Mouse (Mus musculus) midbrain, embryonic 12.5 days (tissue): ENCODE results near the gene Ppt1. TPM values are rescaled to one million over a fixed set of nuclear protein-coding genes. Genes with fewer than 3 reads are reported as not detected.
"Not testable (repeated sequence)": the region's sequence is repeated elsewhere in the genome, so short reads cannot be mapped to it uniquely, and the experiment has no call there.

Experiments used
- ATAC-seq: fragments of 200-750 bp; cut with Nextera tagmentation; 2 replicates; pipeline ENCODE4 v1.8.0; 2017; ENCODE audit warnings: low read depth, moderate TSS enrichment, moderate library complexity; ENCODE audit not compliant: low FRiP score
- H3K27ac ChIP-seq: fragments of 300-500 bp; sonication (generic); replicated peaks from 2 replicates; pipeline ENCODE4 v1.5.1; 2016; ENCODE audit warnings: mild to moderate bottlenecking
- H3K27me3 ChIP-seq: fragments of 300-500 bp; sonication (generic); 2 replicates; pipeline ENCODE4 v1.6.1; 2016; ENCODE audit warnings: mild to moderate bottlenecking
- H3K36me3 ChIP-seq: fragments of 300-500 bp; sonication (generic); 2 replicates; pipeline ENCODE4 v1.6.1; 2016
- H3K4me1 ChIP-seq: fragments of 300-500 bp; sonication (generic); 2 replicates; pipeline ENCODE4 v1.6.1; 2016
- H3K4me2 ChIP-seq: fragments of 300-500 bp; sonication (generic); replicated peaks from 2 replicates; pipeline ENCODE4 v1.6.1; 2016; ENCODE audit warnings: mild to moderate bottlenecking, moderate library complexity
- H3K4me3 ChIP-seq: fragments of 300-500 bp; sonication (generic); 2 replicates; pipeline ENCODE4 v1.5.1; 2016; ENCODE audit warnings: mild to moderate bottlenecking
- H3K9ac ChIP-seq: fragments of 300-500 bp; sonication (generic); replicated peaks from 2 replicates; pipeline ENCODE4 v1.6.1; 2016; ENCODE audit warnings: mild to moderate bottlenecking, moderate library complexity
- H3K9me3 ChIP-seq: fragments of 300-500 bp; sonication (generic); 2 replicates; pipeline ENCODE4 v1.6.1; 2016; ENCODE audit warnings: mild to moderate bottlenecking
- WGBS: fragments of 180-500 bp; shearing (Covaris S2); methylation state at CpG from one replicate; pipeline ENCODE4 v1.1.7; 2016; 5-methylcytosine and 5-hydroxymethylcytosine counted together
- polyA plus RNA-seq: library from polyadenylated mRNA; unstranded; fragments of >200 nt; fragmentation: Nextera tagmentation; extraction: Ambion mirVana; gene quantifications from 2 replicates; pipeline ENCODE4 v1.2.1, GENCODE M21; 2016

Ppt1 gene
- polyA plus RNA-seq = 67.4 and 72.8 TPM in 2 replicates

- peaks cover 47% of the 10 kb centered on the region for H3K4me1 ChIP-seq
- peak within 1 kb of the TSS; percentile 86 for H3K4me2 ChIP-seq
- peak within 1 kb of the TSS; percentile 80 for H3K9ac ChIP-seq
- WGBS = 7% methylated on average over 31 of the region's 31 CpGs
- peak within 1 kb of the TSS; percentile 81 for H3K27ac ChIP-seq
- ATAC-seq = peak; percentile 87
- no peaks in the 10 kb centered on the region for H3K27me3 ChIP-seq
- H3K36me3 ChIP-seq = 0 out of 2 replicates have a peak, but pooled peaks cover 2% of the 10 kb centered on the region
- H3K9me3 ChIP-seq = no peaks in the 10 kb centered on the region
- H3K4me3 ChIP-seq = peak within 1 kb of the TSS; percentile 83
Measured at GRCm38 (mm10) chr4:122835530-122836402, at the start of gene Ppt1. Ppt1 (plus strand) TSS chr4:122836242.

GRCm38 (mm10) chr4:122789335-122790089 lies 46.5 kb upstream of the Ppt1 start:
- H3K9ac ChIP-seq = no peak overlapping the region
- no peaks in the 10 kb centered on the region for H3K27me3 ChIP-seq
- no peaks in the 10 kb centered on the region for H3K4me1 ChIP-seq
- no peak overlapping the region for H3K4me2 ChIP-seq
- no peak overlapping the region for H3K27ac ChIP-seq
- 80% methylated on average over 4 of the region's 4 CpGs for WGBS
- no peak for ATAC-seq
- no peak overlapping the region for H3K4me3 ChIP-seq
- H3K9me3 ChIP-seq = no peaks in the 10 kb centered on the region
- no peaks in the 10 kb centered on the region for H3K36me3 ChIP-seq

DNA sequence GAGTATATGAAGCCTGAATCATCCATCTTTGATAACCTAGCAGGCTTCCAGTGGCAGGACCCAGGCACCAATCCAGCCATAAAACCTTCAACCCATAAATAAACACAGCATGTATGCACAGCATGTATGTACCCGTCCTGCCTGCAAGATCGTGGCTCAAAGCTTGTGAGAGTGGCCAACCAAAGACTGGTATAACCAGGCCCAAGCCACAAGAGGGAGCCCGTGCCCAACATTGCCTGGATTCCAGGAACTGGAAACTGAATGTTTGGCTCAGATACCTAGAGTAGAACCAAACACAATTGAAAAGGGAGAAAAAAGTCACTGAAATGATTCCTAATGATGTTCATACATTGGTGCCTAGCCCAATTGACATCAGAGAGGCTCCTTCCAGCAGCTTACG lies 27.9 kb upstream of the Ppt1 start:
- Histone ChIP-seq H3K4me2 (no peak overlapping the region), H3K27ac (no peak overlapping the region), H3K36me3 (no peaks in the 10 kb centered on the region), H3K4me3 (no peak overlapping the region), H3K9me3 (no peaks in the 10 kb centered on the region), H3K9ac (no peak overlapping the region), H3K27me3 (no peaks in the 10 kb centered on the region), H3K4me1 (no peaks in the 10 kb centered on the region)
- ATAC-seq = peak; percentile 65; the same call in 1 of the 2 replicates
- 29% methylated on average over 4 of the region's 4 CpGs for WGBS

DNA sequence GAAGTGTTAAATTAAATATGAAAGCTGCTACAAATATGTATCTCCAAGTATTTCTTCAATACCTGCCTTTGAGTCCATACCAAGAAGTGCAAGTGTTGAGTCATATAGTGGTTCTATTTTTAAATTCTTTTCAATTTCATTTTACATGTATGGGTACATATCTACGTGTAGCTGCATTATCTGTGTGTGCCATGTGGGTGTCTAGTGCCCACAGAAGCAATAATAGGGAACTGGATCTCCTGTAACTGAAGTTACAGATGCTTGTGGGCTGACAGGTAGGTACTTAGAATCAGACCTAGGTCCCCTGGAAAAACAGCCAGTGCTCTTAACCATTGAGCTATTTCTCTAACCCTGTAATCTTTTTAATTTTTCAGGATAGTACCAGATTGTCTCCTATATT lies 24.9 kb upstream of the Ppt1 start:
- Histone ChIP-seq H3K4me1 (no peaks in the 10 kb centered on the region), H3K4me2 (no peak overlapping the region), H3K27me3 (no peaks in the 10 kb centered on the region), H3K36me3 (no peaks in the 10 kb centered on the region), H3K27ac (no peak overlapping the region), H3K9me3 (no peaks in the 10 kb centered on the region), H3K9ac (no peak overlapping the region), H3K4me3 (no peak overlapping the region)
- no peak for ATAC-seq
- 69% methylated on average over 1 of the region's 1 CpGs for WGBS

- Histone ChIP-seq H3K9ac (no peak overlapping the region), H3K4me1 (no peaks in the 10 kb centered on the region), H3K4me3 (no peak overlapping the region), H3K27ac (no peak overlapping the region), H3K9me3 (no peaks in the 10 kb centered on the region), H3K27me3 (no peaks in the 10 kb centered on the region), H3K36me3 (no peaks in the 10 kb centered on the region), H3K4me2 (no peak overlapping the region)
- no peak for ATAC-seq
- WGBS = 76% methylated on average over 2 of the region's 2 CpGs
Measured at GRCm38 (mm10) chr4:122811824-122812223, 24.2 kb upstream of the Ppt1 start.

DNA sequence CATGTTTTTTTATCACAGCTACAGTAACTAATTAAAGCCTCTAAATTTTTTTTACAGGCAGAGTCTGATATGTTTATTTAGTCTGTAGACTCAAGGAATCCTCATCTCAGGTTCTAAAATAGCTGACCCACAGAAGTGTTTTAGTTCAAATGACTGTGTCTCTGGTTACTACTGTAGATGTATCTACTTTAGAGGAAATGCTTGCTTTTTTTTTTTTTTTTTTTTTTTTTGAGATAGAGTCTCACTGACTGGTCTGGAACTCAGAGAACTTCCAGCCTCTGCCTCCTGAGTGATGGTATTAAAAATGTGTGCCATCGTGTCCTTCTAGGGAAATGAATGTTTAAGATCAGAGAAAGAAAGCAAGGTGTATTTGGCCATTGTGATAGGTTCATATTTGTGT lies 19.8 kb upstream of the Ppt1 start:
- no peak overlapping the region for H3K9ac ChIP-seq
- WGBS = 85% methylated on average over 1 of the region's 1 CpGs

GRCm38 (mm10) chr4:122820941-122821340 lies 15.1 kb upstream of the Ppt1 start:
- 40% methylated on average over 10 of the region's 10 CpGs for WGBS
- ATAC-seq, H3K27ac ChIP-seq, H3K4me2 ChIP-seq, H3K9me3 ChIP-seq, H3K4me1 ChIP-seq, H3K9ac ChIP-seq, H3K27me3 ChIP-seq, H3K36me3 ChIP-seq, H3K4me3 ChIP-seq: not testable (repeated sequence)

More for the DNA sequence above, 19.8 kb upstream of the Ppt1 start:
- H3K4me1 ChIP-seq = no peaks in the 10 kb centered on the region
- H3K27me3 ChIP-seq = no peaks in the 10 kb centered on the region
- H3K9me3 ChIP-seq = no peaks in the 10 kb centered on the region
- no peak overlapping the region for H3K4me3 ChIP-seq
- no peaks in the 10 kb centered on the region for H3K36me3 ChIP-seq
- ATAC-seq = no peak
- no peak overlapping the region for H3K27ac ChIP-seq
- no peak overlapping the region for H3K4me2 ChIP-seq

DNA sequence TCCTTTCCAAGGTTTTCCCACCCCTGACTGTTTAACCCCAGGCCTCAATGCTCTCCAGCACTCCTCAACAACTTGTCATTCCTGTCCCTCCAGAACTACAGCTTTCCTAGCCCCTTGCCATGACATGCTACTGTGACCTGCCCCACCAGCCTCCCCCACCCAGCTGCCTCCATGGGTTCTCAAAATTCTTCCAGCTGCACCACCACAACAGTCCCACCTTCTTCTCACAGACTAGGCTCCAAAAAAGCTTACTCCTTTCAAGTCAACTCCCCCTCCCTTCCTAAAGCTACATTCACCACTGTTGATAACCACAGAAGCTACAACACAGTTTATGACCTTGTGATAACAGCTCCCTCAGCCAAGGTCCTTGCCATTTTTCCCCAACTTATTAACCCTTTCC lies 8.4 kb upstream of the Ppt1 start:
- no peak overlapping the region for H3K9ac ChIP-seq
- H3K27ac ChIP-seq = no peak overlapping the region
- no peaks in the 10 kb centered on the region for H3K9me3 ChIP-seq
- H3K36me3 ChIP-seq = no peaks in the 10 kb centered on the region
- H3K4me3 ChIP-seq = no peak overlapping the region
- H3K4me2 ChIP-seq = no peak overlapping the region
- no peaks in the 10 kb centered on the region for H3K27me3 ChIP-seq
- peaks cover 16% of the 10 kb centered on the region for H3K4me1 ChIP-seq
- ATAC-seq = no peak

- 98% methylated on average over 6 of the region's 6 CpGs for WGBS
- H3K27me3 ChIP-seq = no peaks in the 10 kb centered on the region
Measured at GRCm38 (mm10) chr4:122829339-122829738, 6.7 kb upstream of the Ppt1 start.

GRCm38 (mm10) chr4:122831888-122832287 lies 4.2 kb upstream of the Ppt1 start:
- H3K9me3 ChIP-seq = no peaks in the 10 kb centered on the region
- ATAC-seq = peak; percentile 79
- H3K9ac ChIP-seq = no peak overlapping the region
- 16% methylated on average over 1 of the region's 1 CpGs for whole genome bisulfite sequencing
- peaks cover 35% of the 10 kb centered on the region for H3K4me1 ChIP-seq
- H3K4me3 ChIP-seq = no peak overlapping the region
- H3K4me2 ChIP-seq = peak overlapping the region; percentile 15
- no peaks in the 10 kb centered on the region for H3K36me3 ChIP-seq
- H3K27ac ChIP-seq = peak overlapping the region; percentile 66
- H3K27me3 ChIP-seq = no peaks in the 10 kb centered on the region

More at GRCm38 (mm10) chr4:122829339-122829738, 6.7 kb upstream of the Ppt1 start:
- Histone ChIP-seq H3K36me3 (no peaks in the 10 kb centered on the region), H3K9ac (no peak overlapping the region), H3K27ac (no peak overlapping the region), H3K4me3 (no peak overlapping the region), H3K4me1 (peaks cover 17% of the 10 kb centered on the region), H3K4me2 (no peak overlapping the region), H3K9me3 (no peaks in the 10 kb centered on the region)
- no peak for ATAC-seq

DNA sequence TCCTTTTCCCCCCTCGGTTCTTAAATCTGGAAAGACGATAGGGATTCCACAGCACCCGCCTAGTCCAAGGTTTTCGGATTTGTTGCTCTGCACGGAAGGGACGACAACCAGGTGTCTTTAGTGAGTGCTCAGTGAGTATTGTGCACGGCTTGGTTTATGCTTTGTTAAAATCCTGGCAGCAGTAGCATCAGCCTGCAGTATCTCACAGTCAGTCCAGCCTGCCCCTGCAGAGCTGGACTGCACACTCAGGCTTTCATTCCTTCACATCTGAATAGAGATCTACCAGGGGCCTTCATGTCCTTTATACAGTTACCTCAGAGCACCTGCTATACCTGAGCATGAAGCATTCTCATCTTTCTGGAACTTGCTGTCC lies 347 bp downstream of the Ppt1 start:
- Histone ChIP-seq H3K36me3 (0 out of 2 replicates have a peak, but pooled peaks cover 7% of the 10 kb centered on the region), H3K27ac (peak overlapping the region; percentile 81), H3K4me2 (peak overlapping the region; percentile 86), H3K9ac (peak overlapping the region; percentile 80), H3K9me3 (no peaks in the 10 kb centered on the region), H3K27me3 (no peaks in the 10 kb centered on the region), H3K4me1 (peaks cover 46% of the 10 kb centered on the region), H3K4me3 (peak overlapping the region; percentile 83)
- no peak; the same call in 1 of the 2 replicates for ATAC-seq
- 1% methylated on average over 7 of the region's 7 CpGs for WGBS

DNA sequence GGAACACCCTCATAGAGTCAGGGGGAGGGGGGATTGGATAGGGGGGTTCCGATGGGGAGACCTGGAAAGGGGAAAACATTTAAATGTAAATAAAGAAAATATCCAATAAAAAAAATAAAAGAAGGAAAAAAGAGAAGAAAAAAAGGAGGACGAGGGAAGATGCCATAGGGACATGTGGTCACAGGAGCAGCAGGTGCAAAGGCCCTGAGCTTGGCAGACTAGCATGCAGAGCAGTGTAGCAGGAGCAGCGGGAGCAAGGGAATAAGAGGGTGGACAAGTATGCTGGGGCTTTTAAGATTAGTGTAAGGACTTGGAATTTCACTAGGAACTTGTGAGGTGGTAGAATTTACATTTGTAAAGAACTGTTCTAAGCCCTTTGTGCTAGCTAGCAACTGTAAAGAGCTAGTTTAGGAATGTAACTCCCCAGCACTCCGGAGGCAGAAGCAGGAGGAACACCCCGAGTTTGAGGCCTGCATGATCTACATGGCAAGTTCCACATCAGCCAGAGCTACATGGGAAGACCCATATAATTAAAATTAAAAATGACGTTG lies 1.2 kb downstream of the Ppt1 start:
- 69% methylated on average over 6 of the region's 6 CpGs for WGBS

More for the DNA sequence above, 1.2 kb downstream of the Ppt1 start:
- Histone ChIP-seq H3K9ac (0 out of 2 replicates have a peak overlapping the region, but pooled peaks have one; percentile 80), H3K4me3 (peak overlapping the region; percentile 83; the same call in 1 of the 2 replicates), H3K9me3 (no peaks in the 10 kb centered on the region), H3K27ac (no peak overlapping the region), H3K4me1 (peaks cover 37% of the 10 kb centered on the region), H3K4me2 (peak overlapping the region; percentile 86), H3K36me3 (peaks cover 16% of the 10 kb centered on the region), H3K27me3 (no peaks in the 10 kb centered on the region)
- no peak for ATAC-seq
